Mouse (Mus musculus): Measurements from ENCODE around the gene Gm13889. TPM values are rescaled to one million over a fixed set of nuclear protein-coding genes. Genes with fewer than 3 reads are reported as not detected.

Gene Gm13889
- polyA plus RNA-seq (2014; fragmentation: Illumina TruSeq; extraction: RNeasy Lipid Tissue Mini Kit (QIAGEN cat#74804); ENCODE audit: low read depth, low replicate concordance): 0.52 TPM

DNA sequence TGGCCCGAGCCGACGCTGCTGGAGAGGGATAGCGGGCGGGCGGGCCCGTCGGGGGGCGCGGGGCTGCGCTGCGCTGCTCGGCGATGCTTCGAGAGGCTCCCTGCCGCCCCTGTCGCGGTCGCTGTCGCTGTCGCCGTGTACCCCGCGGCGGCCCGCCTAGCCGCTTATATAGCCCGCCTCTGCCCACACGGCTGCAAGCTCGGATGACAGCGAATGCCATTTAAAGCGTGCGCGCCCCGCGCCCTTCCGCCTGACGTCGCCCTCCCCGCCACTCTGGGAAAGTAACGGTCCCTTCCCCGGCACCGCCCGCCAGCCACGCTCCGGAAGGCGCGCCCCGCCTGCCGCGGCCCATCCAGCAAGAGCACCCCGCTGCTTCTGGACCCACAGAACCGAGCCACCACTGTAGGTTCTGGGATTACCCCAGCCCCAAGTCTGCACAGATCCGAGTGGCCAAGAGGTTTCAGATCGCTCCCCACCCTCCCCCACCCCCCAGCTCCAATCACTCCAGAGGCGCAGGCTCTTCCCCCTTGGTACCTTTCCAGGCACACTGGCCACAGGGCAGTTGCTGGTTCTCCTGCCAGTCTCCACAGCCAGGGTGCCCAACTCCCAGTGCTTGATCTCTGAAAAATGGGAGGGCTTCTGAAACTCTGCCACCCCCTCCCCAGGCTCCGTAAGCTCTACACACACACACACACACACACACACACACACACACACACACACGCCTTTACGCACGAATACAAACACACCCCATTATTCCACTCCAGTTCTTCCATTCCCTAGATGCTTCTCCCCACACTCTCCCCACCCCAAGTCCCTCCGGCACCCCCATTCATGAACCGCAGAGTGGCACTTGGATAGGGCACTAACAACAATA is at the start of gene Gm13889:
Gene Gm13889 (minus strand): TSS at position 294 of the 877 bp plus-strand sequence.

DNA sequence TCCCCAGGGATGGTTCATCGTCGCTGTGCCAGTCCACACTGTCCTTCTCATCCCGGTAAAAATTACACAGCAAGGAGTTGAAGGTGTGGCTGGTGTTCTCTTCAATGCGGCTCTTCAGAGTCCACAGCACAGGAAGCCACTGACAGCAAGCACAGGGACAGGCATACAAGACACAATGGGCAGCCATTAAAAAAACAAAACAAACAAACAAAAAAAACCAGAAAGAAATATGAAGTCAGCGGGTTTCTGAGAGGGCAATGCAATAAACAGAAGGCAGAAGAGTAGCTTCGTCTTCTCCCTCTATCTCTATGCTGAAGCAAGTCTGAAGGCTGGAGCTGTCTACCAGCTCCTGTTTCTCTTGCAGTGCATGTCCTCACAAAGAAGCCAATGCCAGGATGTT is 39.3 kb upstream of the Gm13889 start, which contains the start of gene Gm27027:
Gene Gm27027 (minus strand): TSS at position 101 of the 400 bp plus-strand sequence.

Other genes with a start within 250 kb of the Gm13889 start
- gene Ext2, start 134.6 kb downstream of the Gm13889 start, polyA plus RNA-seq (2014; fragmentation: Illumina TruSeq; extraction: RNeasy Lipid Tissue Mini Kit (QIAGEN cat#74804); ENCODE audit: low read depth, low replicate concordance): 35.0 TPM
- gene Accs, start 107.3 kb downstream of the Gm13889 start, polyA plus RNA-seq (2014; fragmentation: Illumina TruSeq; extraction: RNeasy Lipid Tissue Mini Kit (QIAGEN cat#74804); ENCODE audit: low read depth, low replicate concordance): 3.6 TPM
- gene Accsl, start 88.0 kb downstream of the Gm13889 start, polyA plus RNA-seq (2014; fragmentation: Illumina TruSeq; extraction: RNeasy Lipid Tissue Mini Kit (QIAGEN cat#74804); ENCODE audit: low read depth, low replicate concordance): not detected
- not detected for gene Gm27027, start 39.2 kb upstream of the Gm13889 start, polyA plus RNA-seq (2014; fragmentation: Illumina TruSeq; extraction: RNeasy Lipid Tissue Mini Kit (QIAGEN cat#74804); ENCODE audit: low read depth, low replicate concordance)
- gene Alkbh3, start 53.6 kb upstream of the Gm13889 start, polyA plus RNA-seq (2014; fragmentation: Illumina TruSeq; extraction: RNeasy Lipid Tissue Mini Kit (QIAGEN cat#74804); ENCODE audit: low read depth, low replicate concordance): 17.0 TPM
- gene Hsd17b12, start 200.8 kb upstream of the Gm13889 start, polyA plus RNA-seq (2014; fragmentation: Illumina TruSeq; extraction: RNeasy Lipid Tissue Mini Kit (QIAGEN cat#74804); ENCODE audit: low read depth, low replicate concordance): 650 TPM